Mouse (Mus musculus): Measurements from ENCODE around the gene Rp9. TPM values are rescaled to one million over a fixed set of nuclear protein-coding genes. Genes with fewer than 3 reads are reported as not detected.

Rp9 gene
- polyA plus RNA-seq, 1 experiment, result 56.2 TPM

DNA sequence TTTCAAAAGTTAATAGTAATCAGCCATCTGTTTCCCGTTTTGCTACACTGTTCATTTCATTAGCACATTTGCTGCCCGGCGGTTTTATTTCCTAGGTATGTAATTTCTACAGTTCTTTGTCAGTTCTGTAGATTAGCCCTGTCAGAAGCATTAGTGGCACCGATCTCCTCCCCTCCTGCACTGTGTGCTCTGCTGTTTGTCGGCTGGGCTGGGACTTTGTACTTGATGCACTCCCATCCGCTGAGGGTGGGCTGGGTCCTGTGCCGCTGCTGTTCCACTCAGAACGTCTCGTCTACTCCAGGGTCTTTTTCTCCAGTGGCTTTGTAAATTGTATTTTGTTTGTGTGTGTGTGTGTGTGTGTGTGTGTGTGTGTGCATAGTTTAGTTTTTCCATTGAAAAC lies 19.4 kb upstream of the Rp9 start:
- TF ChIP-seq POLR2A (IDR thresholded peaks at IDR 0.05; ENCODE audit: borderline replicate concordance, extremely low read depth, low read depth, low read length), result no peak
- TF ChIP-seq CTCF (IDR thresholded peaks at IDR 0.05; ENCODE audit: insufficient read depth, low read length), result no peak
- Histone ChIP-seq H3K4me3 (replicated peaks; ENCODE audit: extremely low read depth, low read depth, low read length) (no peak overlapping the region), H3K4me1 (ENCODE audit: control insufficient read depth, insufficient read depth, low read length) (no peaks in the 10 kb centered on the region)
- 61% methylated on average over 9 of the region's 9 CpGs for WGBS
- DNase-seq, result no peak

DNA sequence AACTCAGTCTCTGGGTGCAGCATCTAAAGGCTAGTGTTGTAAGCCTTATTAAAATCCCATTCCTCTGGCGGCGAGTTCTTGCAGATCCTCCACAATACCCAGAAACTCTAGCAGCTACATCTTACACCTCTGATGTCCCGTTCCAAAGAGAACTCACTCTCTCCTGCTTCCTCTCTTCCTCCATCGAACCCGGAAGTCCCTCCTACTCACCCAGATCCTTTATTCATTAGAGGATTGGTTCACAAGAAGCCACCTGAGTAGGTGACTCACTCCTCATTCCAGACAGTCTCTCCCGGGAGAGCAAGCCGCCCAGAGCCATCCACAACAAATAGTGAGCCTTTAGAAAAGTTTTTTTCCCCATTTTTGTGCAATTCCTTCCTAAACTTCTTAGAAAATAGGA lies 16.7 kb upstream of the Rp9 start:
- 85% methylated on average over 7 of the region's 7 CpGs for WGBS
- Histone ChIP-seq H3K4me1 (ENCODE audit: control insufficient read depth, insufficient read depth, low read length) (no peaks in the 10 kb centered on the region), H3K4me3 (replicated peaks; ENCODE audit: extremely low read depth, low read depth, low read length) (no peak overlapping the region)
- no peak for TF ChIP-seq CTCF (IDR thresholded peaks at IDR 0.05; ENCODE audit: insufficient read depth, low read length)
- TF ChIP-seq POLR2A (IDR thresholded peaks at IDR 0.05; ENCODE audit: borderline replicate concordance, extremely low read depth, low read depth, low read length), result no peak
- DNase-seq, result no peak

DNA sequence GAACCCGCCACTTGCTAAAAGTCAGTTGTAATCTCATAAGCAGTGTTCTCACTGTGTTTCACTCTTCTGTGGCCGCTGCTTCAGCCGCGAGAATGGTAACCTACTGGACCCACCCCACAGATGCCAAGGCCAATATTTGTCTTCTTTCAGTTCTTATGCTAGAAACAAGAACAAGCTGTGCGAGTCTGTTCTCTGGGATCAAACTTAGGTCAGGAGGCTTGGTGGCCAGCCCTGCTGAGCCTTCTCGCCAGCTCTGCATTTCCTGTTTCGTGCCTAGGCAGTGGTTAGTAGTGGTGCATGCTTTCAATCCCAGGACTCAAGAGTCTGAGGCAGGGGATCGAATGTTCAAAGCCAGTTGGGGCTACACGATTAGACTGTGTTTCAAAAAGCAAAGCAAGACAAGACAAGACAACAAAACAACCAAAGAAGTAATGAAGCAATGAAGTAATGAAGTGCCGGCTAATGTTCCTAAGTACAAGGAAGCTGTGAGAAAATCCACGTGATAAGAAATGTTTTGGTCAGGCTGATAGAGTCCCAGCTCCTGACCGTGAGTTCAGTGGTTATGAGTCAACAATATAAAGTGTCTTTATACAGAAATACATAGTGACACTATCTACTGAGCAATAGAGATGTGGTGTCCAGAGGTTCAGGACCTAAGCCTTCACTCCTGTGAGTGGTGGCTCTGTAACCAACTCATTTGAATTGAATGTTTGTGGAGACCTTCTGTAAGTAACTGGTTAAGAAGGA lies 15.2 kb upstream of the Rp9 start:
- no peak for DNase-seq
- Histone ChIP-seq H3K4me1 (ENCODE audit: control insufficient read depth, insufficient read depth, low read length) (no peaks in the 10 kb centered on the region), H3K4me3 (replicated peaks; ENCODE audit: extremely low read depth, low read depth, low read length) (no peak overlapping the region)
- TF ChIP-seq CTCF (IDR thresholded peaks at IDR 0.05; ENCODE audit: insufficient read depth, low read length) (no peak), POLR2A (IDR thresholded peaks at IDR 0.05; ENCODE audit: borderline replicate concordance, extremely low read depth, low read depth, low read length) (no peak)
- WGBS, result 68% methylated on average over 12 of the region's 12 CpGs

DNA sequence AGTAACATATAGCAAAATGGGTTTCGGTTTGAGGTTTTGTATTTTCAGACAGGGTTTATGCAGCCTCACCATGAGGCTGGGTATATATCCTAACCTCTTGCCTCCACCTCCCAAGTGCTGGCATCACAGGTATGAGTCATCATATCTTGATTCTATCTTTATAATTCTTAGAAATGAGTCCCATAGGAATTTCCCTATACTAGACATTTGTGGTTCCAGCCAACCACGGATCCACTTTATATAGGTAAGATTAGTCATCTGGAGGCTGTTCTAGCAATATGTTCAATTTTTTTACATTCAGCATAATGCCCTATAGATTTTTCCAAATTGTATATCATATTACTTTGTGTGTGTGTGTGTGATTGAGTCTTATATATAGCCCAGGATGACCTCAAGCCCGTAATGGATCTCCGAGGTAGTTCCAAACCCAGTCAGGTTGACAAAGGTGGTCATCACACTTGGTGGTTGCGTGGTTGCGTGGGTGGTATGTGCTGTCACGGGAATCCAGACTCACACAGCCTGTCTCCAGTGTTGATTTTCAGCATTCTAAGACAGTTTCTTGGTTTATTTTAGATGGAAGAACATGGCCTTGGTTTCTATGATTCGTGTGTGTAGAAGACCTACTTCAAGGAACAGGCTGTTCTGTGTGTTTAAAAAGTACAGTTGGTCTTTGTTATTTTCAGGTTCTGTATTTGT lies 14.5 kb upstream of the Rp9 start:
- 78% methylated on average over 8 of the region's 8 CpGs for WGBS
- no peak for DNase-seq
- Histone ChIP-seq H3K4me1 (ENCODE audit: control insufficient read depth, insufficient read depth, low read length) (no peaks in the 10 kb centered on the region), H3K4me3 (replicated peaks; ENCODE audit: extremely low read depth, low read depth, low read length) (peak overlapping the region; percentile 9)
- no peak for TF ChIP-seq POLR2A (IDR thresholded peaks at IDR 0.05; ENCODE audit: borderline replicate concordance, extremely low read depth, low read depth, low read length)
- no peak for TF ChIP-seq CTCF (IDR thresholded peaks at IDR 0.05; ENCODE audit: insufficient read depth, low read length)

DNA sequence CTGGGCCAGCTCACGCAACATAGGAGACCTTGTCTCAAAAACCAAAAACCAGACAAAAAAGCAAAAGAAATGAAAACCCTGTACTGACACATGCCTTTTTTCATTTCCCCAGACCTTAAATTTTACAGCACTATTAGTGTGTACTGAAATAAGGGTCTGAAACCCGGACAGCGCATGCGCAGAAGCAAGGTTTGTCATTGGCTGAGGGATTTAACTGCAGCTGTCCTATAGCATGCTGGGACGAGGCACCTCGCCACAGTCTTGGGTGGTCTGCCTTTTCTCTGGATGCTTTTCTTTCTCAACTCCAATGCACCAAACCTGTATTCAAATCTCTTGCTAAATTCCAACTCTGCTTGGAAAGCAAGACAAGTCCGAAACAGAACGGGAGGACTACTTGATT lies 9.4 kb upstream of the Rp9 start:
- H3K4me3 ChIP-seq (replicated peaks; ENCODE audit: extremely low read depth, low read depth, low read length), result no peak overlapping the region
- no peak for DNase-seq
- WGBS, result 96% methylated on average over 8 of the region's 8 CpGs
- H3K4me1 ChIP-seq (ENCODE audit: control insufficient read depth, insufficient read depth, low read length), result no peaks in the 10 kb centered on the region
- no peak for TF ChIP-seq CTCF (IDR thresholded peaks at IDR 0.05; ENCODE audit: insufficient read depth, low read length)
- TF ChIP-seq POLR2A (IDR thresholded peaks at IDR 0.05; ENCODE audit: borderline replicate concordance, extremely low read depth, low read depth, low read length), result no peak

DNA sequence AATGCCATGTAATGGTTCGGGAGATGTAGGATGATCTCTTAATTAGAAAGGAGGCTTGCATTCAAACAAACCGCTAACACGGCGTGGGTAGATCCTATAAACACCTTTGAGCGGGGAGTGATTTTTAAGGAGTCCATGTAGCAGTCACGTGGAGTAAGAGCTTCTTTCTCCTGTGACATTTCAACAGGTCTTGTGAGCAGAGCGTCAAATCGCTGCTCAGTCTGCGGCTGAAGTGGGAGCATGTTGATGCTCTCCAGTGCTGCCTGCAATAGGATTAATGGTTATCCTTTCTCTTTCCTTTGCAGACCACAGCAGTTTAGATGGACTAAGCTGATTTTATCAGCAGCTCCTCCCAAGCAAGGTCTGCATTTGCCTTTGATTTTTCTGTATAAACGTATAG lies 6.7 kb upstream of the Rp9 start:
- Histone ChIP-seq H3K4me3 (replicated peaks; ENCODE audit: extremely low read depth, low read depth, low read length) (peak overlapping the region; percentile 91), H3K4me1 (ENCODE audit: control insufficient read depth, insufficient read depth, low read length) (no peaks in the 10 kb centered on the region)
- no peak for TF ChIP-seq POLR2A (IDR thresholded peaks at IDR 0.05; ENCODE audit: borderline replicate concordance, extremely low read depth, low read depth, low read length)
- TF ChIP-seq CTCF (IDR thresholded peaks at IDR 0.05; ENCODE audit: insufficient read depth, low read length), result no peak
- no peak for DNase-seq
- 3% methylated on average over 10 of the region's 10 CpGs for WGBS

DNA sequence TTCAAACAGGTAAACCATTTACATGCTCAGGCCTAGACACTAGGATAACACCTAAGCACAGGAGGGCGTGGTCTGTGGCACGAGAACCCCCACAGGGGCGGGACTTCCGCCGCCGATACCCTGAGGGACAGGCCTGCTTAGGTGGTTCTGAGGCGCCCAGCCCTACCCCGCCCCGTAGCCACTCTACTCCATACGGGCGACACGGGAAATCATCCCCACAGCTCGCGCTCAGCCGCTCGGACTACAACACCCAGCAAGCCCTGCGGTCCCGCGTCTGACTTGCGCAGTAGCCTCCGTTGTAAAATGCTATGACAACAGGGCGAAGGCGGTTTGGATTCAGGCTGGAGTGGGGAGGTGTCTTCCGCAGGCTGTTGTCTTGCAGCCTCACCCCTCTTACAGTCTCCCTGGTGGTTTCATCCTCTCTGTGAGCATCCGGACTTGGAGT lies 5.9 kb upstream of the Rp9 start, which contains the start of gene Bbs9:
Gene Bbs9 (plus strand): TSS at position 292 of the 445 bp plus-strand sequence.
- H3K4me3 ChIP-seq (replicated peaks; ENCODE audit: extremely low read depth, low read depth, low read length), result peak within 1 kb of the TSS; percentile 91
- peak; percentile 89 for DNase-seq
- TF ChIP-seq POLR2A (IDR thresholded peaks at IDR 0.05; ENCODE audit: borderline replicate concordance, extremely low read depth, low read depth, low read length), result peak; percentile 68; the same call in 1 of the 2 replicates
- no peak for TF ChIP-seq CTCF (IDR thresholded peaks at IDR 0.05; ENCODE audit: insufficient read depth, low read length)
- H3K4me1 ChIP-seq (ENCODE audit: control insufficient read depth, insufficient read depth, low read length), result no peaks in the 10 kb centered on the region
- WGBS, result under 1% methylated on average over 25 of the region's 25 CpGs

DNA sequence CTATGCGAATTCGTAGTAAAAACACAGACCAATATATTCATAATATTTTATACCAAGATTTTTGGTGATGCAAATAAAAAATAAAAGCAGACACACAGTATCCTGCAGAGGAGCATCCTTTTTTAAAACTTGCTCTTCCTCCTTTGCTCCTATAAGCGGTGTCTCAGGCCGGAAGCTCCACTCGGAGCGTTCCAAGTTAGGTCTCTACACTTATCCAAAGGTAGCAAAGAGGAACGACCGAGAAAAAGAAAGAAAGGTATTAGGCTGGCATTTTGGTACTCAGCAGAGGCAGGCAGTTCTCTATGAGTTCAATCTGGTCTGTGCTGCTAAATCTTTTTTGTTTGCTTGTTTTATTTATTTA lies 664 bp downstream of the Rp9 start:
- WGBS, result 74% methylated on average over 8 of the region's 8 CpGs
- DNase-seq, result no peak
- no peaks in the 10 kb centered on the region for H3K4me1 ChIP-seq (ENCODE audit: control insufficient read depth, insufficient read depth, low read length)
- no peak overlapping the region for H3K4me3 ChIP-seq (replicated peaks; ENCODE audit: extremely low read depth, low read depth, low read length)
- no peak for TF ChIP-seq POLR2A (IDR thresholded peaks at IDR 0.05; ENCODE audit: borderline replicate concordance, extremely low read depth, low read depth, low read length)
- TF ChIP-seq CTCF (IDR thresholded peaks at IDR 0.05; ENCODE audit: insufficient read depth, low read length), result no peak

DNA sequence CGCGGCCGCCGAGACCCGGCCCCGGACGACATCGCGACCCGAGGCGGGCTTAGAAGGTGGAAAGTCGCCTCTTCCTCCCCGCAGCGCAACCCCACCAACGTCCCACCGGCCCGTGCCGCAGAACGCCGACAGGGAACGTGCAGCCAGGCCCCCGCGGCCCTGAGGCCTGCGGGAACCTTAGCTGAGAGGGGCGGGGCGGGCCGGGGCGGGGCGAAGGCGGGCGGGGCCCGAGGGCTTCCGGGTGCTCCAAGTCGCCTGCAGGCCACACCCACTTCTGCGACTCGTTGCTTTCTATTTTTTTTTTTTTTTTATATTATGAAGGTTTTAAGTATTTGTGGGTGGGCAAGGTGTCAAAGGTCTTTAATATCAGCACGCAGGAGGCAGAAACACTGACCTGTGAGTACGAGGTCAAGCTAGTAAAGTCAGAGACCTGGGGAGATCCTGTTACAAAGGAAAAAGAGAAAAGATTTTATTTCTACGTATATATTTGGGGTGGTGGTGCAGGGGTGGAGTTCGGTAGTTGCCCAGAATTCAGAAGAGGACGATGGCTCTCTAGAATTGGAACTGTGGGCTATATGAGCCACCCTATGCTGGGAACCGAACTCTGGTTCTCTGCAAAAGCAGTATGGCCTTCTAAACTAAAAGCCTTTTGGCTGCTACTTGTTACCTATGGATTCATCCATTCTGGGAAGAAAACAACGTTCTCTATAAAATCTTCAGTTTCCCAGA lies 1.2 kb downstream of the Rp9 start:
- DNase-seq, result peak; percentile 55
- peak; percentile 83 for TF ChIP-seq POLR2A (IDR thresholded peaks at IDR 0.05; ENCODE audit: borderline replicate concordance, extremely low read depth, low read depth, low read length)
- no peak for TF ChIP-seq CTCF (IDR thresholded peaks at IDR 0.05; ENCODE audit: insufficient read depth, low read length)
- Histone ChIP-seq H3K4me3 (replicated peaks; ENCODE audit: extremely low read depth, low read depth, low read length) (peak overlapping the region; percentile 98), H3K4me1 (ENCODE audit: control insufficient read depth, insufficient read depth, low read length) (no peaks in the 10 kb centered on the region)
- WGBS, result 3% methylated on average over 43 of the region's 43 CpGs

Measured in lung, adult 2 months (tissue).